Mouse (Mus musculus) lung, postnatal 36 days (tissue): ENCODE measurements at regions not wholly inside any gene's neighbourhood (a gene's known extent, or its start where the extent isn't known, plus 50 kb on each side); places are given as distances from the start of the nearest gene placed in this dataset.
A peak's percentile ranks its signal among the peaks of the same experiment; 100 is the strongest.
"Not testable (repeated sequence)": the region's sequence is repeated elsewhere in the genome, so short reads cannot be mapped to it uniquely, and the experiment has no call there.

Experiments used
- DNase-seq: peaks from one replicate; pipeline ENCODE4 v3.0.0; 2022; ENCODE audit warnings: mixed read lengths

DNA sequence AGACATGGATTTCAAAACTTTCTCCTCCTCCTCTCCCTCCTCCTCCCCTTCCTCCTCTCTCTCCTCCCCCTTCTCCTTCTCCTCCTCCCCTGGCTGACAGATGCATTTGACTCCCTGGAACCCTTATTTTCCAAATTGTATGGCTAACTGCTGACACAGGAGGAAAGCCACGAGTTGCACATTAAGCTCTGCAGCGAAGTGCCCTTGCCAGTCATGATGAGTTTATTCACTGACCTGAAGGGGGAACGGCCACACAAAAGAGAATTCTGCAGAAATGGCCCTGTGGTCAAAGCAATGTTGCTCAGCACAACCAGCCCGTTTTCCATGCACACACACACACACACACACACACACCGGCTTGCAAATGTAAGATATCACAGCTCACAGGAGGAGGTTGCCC, 112.6 kb downstream of the Tomm20 start:
- no peak for DNase-seq

GRCm38 (mm10) chr8:126832163-126832978, 113.3 kb downstream of the Tomm20 start:
- DNase-seq = peak; percentile 90

- DNase-seq = no peak
Measured at GRCm38 (mm10) chr8:126831312-126832162, 114.1 kb downstream of the Tomm20 start.

- no peak for DNase-seq
Measured at GRCm38 (mm10) chr8:126830242-126830530, 115.5 kb downstream of the Tomm20 start.

- peak; percentile 93 for DNase-seq
Measured at GRCm38 (mm10) chr8:126829376-126830241, 116.0 kb downstream of the Tomm20 start.

GRCm38 (mm10) chr8:126827681-126828383, 117.8 kb downstream of the Tomm20 start:
- peak; percentile 76 for DNase-seq

- DNase-seq = peak; percentile 82
Measured at GRCm38 (mm10) chr8:126826328-126827285, 119.0 kb downstream of the Tomm20 start.

DNA sequence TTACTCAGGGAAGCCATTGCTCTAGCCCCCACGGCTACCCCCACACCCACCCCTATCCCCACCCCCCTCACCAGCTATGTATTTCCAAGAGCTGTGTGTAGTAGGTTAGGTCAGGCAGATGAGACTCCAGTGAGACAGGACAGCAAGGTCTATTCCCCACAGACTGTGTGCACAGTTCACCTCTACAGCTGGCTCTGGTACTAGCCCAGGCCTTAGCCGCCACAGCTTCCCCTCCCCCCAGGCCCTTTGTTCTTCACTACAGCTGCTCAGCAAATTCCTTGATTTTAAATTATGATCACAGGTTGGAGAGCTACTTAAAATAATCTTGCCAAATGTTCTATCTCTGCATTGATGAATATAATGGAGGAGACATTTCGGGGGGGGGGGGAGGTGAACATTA, 119.8 kb downstream of the Tomm20 start:
- peak; percentile 56 for DNase-seq

DNA sequence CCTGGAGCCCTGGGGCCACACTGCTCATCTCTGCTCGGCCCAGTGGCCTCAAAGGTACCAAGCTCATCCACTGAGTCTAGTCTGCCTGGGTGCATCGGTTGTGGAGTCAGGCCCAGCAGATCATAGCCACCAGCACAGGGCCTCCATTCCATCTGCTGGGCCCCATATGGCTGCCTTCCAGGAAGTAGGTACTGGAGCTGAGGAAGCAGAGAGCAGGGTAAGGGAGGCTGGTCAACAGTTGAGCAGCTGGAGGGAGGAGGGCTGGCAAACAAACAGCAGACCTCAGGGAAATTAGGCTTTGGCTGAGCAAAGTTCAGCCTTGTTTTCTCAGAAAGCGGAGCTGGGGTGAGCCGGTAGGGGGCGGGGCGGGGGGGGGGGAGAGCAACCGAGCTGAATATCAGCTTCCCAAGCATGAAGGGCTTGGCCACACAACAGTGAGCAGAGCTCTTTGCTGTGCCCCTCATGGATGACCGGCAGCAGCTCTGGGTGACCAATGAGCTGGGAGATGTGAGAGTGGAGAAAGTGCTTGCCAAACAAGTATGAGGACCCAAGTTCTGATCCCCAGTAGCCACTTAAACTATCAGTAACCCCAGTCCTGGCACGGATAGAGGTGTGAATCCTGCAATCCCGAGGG, 121.0 kb downstream of the Tomm20 start:
- peak; percentile 60 for DNase-seq

- no peak for DNase-seq
Measured at GRCm38 (mm10) chr8:126822269-126822668, 123.4 kb downstream of the Tomm20 start.

GRCm38 (mm10) chr8:126821279-126821678, 124.4 kb downstream of the Tomm20 start:
- DNase-seq = no peak

GRCm38 (mm10) chr8:126820502-126820901, 125.1 kb downstream of the Tomm20 start:
- DNase-seq = no peak

- DNase-seq = no peak
Measured at GRCm38 (mm10) chr8:126819261-126819660, 126.4 kb downstream of the Tomm20 start.

GRCm38 (mm10) chr8:126816155-126816554, 129.5 kb downstream of the Tomm20 start:
- DNase-seq = no peak

GRCm38 (mm10) chr8:126814427-126814826, 131.2 kb downstream of the Tomm20 start:
- DNase-seq = no peak

DNA sequence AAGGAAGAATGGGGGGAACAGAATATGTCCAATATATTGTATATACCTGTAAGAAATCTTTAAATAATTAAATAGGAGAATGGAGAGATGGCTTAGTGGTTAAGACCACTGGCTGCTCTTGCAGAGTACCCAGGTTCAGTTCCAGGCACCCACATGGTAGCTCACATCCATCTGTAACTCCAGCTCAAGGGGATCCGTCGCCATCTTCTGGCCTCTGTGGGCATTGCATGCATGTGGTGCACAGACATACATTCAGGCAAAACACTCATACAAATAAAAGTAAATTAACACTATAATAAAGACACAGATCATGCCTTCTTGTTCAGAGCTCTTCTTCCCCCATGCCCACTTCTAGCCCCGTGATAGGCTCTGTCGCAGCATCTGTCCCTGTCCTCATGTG, 132.0 kb downstream of the Tomm20 start:
- DNase-seq = no peak

DNA sequence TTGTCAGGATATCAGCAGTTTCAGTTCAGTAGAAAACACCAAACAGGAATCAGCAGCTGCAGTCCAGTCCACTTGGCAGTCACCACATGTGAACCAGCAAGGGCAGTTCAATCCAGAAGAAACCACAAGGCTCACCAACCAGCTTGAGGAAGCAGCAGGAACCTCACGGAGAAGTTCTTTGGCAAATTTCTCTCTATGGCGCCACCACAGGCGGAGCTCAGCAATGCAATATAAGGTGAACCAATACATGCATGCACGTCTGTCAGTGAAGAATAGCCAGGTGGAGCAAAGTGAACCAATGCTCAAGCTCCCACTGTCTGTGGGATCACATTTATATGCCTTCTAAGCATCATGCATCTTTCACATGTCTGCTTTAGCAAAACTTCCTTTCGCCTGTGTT, 132.9 kb downstream of the Tomm20 start:
- DNase-seq = no peak

- DNase-seq = not testable (repeated sequence)
Measured at GRCm38 (mm10) chr8:126811358-126811757, 134.3 kb downstream of the Tomm20 start.

- DNase-seq = no peak
Measured at GRCm38 (mm10) chr8:126810516-126810915, 135.1 kb downstream of the Tomm20 start.

GRCm38 (mm10) chr8:126809321-126809720, 136.3 kb downstream of the Tomm20 start:
- DNase-seq = no peak

DNA sequence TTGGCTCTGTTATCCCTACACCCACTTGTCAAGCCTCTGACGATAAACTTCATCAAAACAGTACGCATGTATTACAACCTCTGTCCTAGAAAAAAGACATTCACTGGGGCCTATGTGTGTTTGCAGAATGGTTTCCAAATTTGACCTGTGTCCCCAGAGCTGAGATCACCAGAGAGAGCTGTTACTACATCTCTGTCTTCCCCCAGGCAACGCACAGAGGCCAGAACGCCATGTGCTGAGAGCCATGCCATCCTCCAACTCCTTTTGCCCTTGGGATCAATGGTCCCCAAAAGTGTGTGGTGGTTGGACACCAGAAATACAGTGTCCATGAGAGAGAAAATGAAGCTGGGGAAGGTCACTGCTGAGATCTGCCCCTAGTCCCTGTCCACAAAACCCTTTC, 137.1 kb downstream of the Tomm20 start:
- no peak for DNase-seq
